Mouse (Mus musculus) lung, embryonic 14.5 days (tissue): Measurements from ENCODE around the gene Snx33. TPM values are rescaled to one million over a fixed set of nuclear protein-coding genes. Genes with fewer than 3 reads are reported as not detected.
A peak's percentile ranks its signal among the peaks of the same experiment; 100 is the strongest.

ENCODE experiments used
- ATAC-seq: fragments of 200-750 bp; cut with Nextera tagmentation; 2 replicates; pipeline ENCODE4 v1.8.0; 2017; ENCODE audit warnings: mild to moderate bottlenecking, moderate TSS enrichment, moderate library complexity; ENCODE audit not compliant: insufficient read depth
- DNase-seq: peaks from one replicate; pipeline ENCODE4 v3.0.0-alpha.2; 2015
- H3K27ac ChIP-seq: fragments of 300-500 bp; sonication (generic); 2 replicates; pipeline ENCODE4 v1.5.1; 2014; ENCODE audit warnings: low read depth, mild to moderate bottlenecking, moderate library complexity
- H3K27me3 ChIP-seq: fragments of 300-500 bp; sonication (generic); 2 replicates; pipeline ENCODE4 v1.6.1; 2014; ENCODE audit warnings: low read length, control low read depth; ENCODE audit not compliant: insufficient read depth
- H3K36me3 ChIP-seq: fragments of 300-500 bp; sonication (generic); 2 replicates; pipeline ENCODE4 v1.6.1; 2014; ENCODE audit warnings: control low read depth; ENCODE audit not compliant: insufficient read depth
- H3K4me1 ChIP-seq: fragments of 300-500 bp; sonication (generic); 2 replicates; pipeline ENCODE4 v1.6.1; 2014; ENCODE audit warnings: antibody characterized with exemption, control low read depth; ENCODE audit not compliant: insufficient read depth
- H3K4me2 ChIP-seq: fragments of 300-500 bp; sonication (generic); 2 replicates; pipeline ENCODE4 v1.6.1; 2014; ENCODE audit warnings: mild to moderate bottlenecking
- H3K4me3 ChIP-seq: fragments of 300-500 bp; sonication (generic); 2 replicates; pipeline ENCODE4 v1.5.1; 2014; ENCODE audit warnings: low read depth, low read length
- H3K9ac ChIP-seq: fragments of 300-500 bp; sonication (generic); 2 replicates; pipeline ENCODE4 v1.6.1; 2014
- H3K9me3 ChIP-seq: fragments of 300-500 bp; sonication (generic); 2 replicates; pipeline ENCODE4 v1.6.1; 2016; ENCODE audit warnings: low read depth, low read length, control low read depth
- CTCF ChIP-seq: IDR thresholded peaks from 2 replicates; pipeline ENCODE4 v1.5.1; 2016; ENCODE audit warnings: antibody characterized with exemption, low read depth
- WGBS: fragments of 180-500 bp; shearing (Covaris S2); extraction: QIAGEN DNeasy Blood & Tissue Kit; methylation state at CpG from one replicate; pipeline ENCODE4 v1.1.7; 2014; 5-methylcytosine and 5-hydroxymethylcytosine counted together
- polyA plus RNA-seq: library from polyadenylated mRNA; unstranded; fragments of >200 nt; fragmentation: Nextera tagmentation; extraction: Ambion mirVana; gene quantifications from 2 replicates; pipeline ENCODE4 v1.2.1, GENCODE M21; 2014

Snx33 gene
- polyA plus RNA-seq, 1 experiment from 2014 or later: 9.5 TPM

GRCm38 (mm10) chr9:56901187-56901586 is 27.0 kb downstream of the Snx33 start:
- H3K4me1 ChIP-seq: no peaks in the 10 kb centered on the region
- no peak overlapping the region for H3K27ac ChIP-seq
- 42% methylated on average over 8 of the region's 8 CpGs for WGBS
- no peak for TF ChIP-seq CTCF
- peak; percentile 51; the same call in 1 of the 2 replicates for ATAC-seq
- H3K9me3 ChIP-seq: no peaks in the 10 kb centered on the region
- no peak overlapping the region for H3K4me2 ChIP-seq
- no peak overlapping the region for H3K4me3 ChIP-seq
- no peak for DNase-seq
- H3K27me3 ChIP-seq: no peaks in the 10 kb centered on the region
- no peaks in the 10 kb centered on the region for H3K36me3 ChIP-seq
- H3K9ac ChIP-seq: no peak overlapping the region

GRCm38 (mm10) chr9:56900571-56900970 is 27.6 kb downstream of the Snx33 start:
- no peaks in the 10 kb centered on the region for H3K9me3 ChIP-seq
- H3K4me2 ChIP-seq: no peak overlapping the region
- H3K4me1 ChIP-seq: no peaks in the 10 kb centered on the region
- no peaks in the 10 kb centered on the region for H3K27me3 ChIP-seq
- H3K9ac ChIP-seq: no peak overlapping the region
- TF ChIP-seq CTCF: no peak
- 31% methylated on average over 9 of the region's 9 CpGs for WGBS
- H3K4me3 ChIP-seq: no peak overlapping the region
- DNase-seq: no peak
- no peaks in the 10 kb centered on the region for H3K36me3 ChIP-seq
- ATAC-seq: no peak
- no peak overlapping the region for H3K27ac ChIP-seq

- no peaks in the 10 kb centered on the region for H3K4me1 ChIP-seq
These were observed 28.1 kb downstream of the Snx33 start for GRCm38 (mm10) chr9:56900060-56900459.

GRCm38 (mm10) chr9:56899409-56899808 is 28.8 kb downstream of the Snx33 start:
- H3K36me3 ChIP-seq: no peaks in the 10 kb centered on the region
- WGBS: 70% methylated on average over 11 of the region's 11 CpGs
- H3K4me3 ChIP-seq: no peak overlapping the region
- H3K9ac ChIP-seq: no peak overlapping the region
- no peaks in the 10 kb centered on the region for H3K4me1 ChIP-seq
- DNase-seq: no peak
- no peak overlapping the region for H3K27ac ChIP-seq
- H3K9me3 ChIP-seq: no peaks in the 10 kb centered on the region
- ATAC-seq: no peak
- H3K27me3 ChIP-seq: no peaks in the 10 kb centered on the region
- TF ChIP-seq CTCF: no peak
- no peak overlapping the region for H3K4me2 ChIP-seq

More at GRCm38 (mm10) chr9:56900060-56900459, 28.1 kb downstream of the Snx33 start:
- H3K36me3 ChIP-seq: no peaks in the 10 kb centered on the region
- H3K27me3 ChIP-seq: no peaks in the 10 kb centered on the region
- H3K9ac ChIP-seq: no peak overlapping the region
- H3K4me2 ChIP-seq: no peak overlapping the region
- no peak overlapping the region for H3K4me3 ChIP-seq
- no peak overlapping the region for H3K27ac ChIP-seq
- no peak for DNase-seq
- no peaks in the 10 kb centered on the region for H3K9me3 ChIP-seq
- no peak for TF ChIP-seq CTCF
- no peak for ATAC-seq

- Histone ChIP-seq H3K27me3 (no peaks in the 10 kb centered on the region), H3K4me2 (no peak overlapping the region), H3K4me3 (no peak overlapping the region), H3K9me3 (no peaks in the 10 kb centered on the region), H3K27ac (no peak overlapping the region), H3K9ac (no peak overlapping the region), H3K36me3 (no peaks in the 10 kb centered on the region), H3K4me1 (no peaks in the 10 kb centered on the region; the same call in 1 of the 2 replicates)
- ATAC-seq (no peak), DNase-seq (no peak)
- TF ChIP-seq CTCF: no peak
- 87% methylated on average over 12 of the region's 12 CpGs for WGBS
These were observed 31.4 kb downstream of the Snx33 start for GRCm38 (mm10) chr9:56896779-56897178.

- Histone ChIP-seq H3K27me3 (no peaks in the 10 kb centered on the region), H3K4me2 (no peak overlapping the region), H3K27ac (no peak overlapping the region), H3K36me3 (0 out of 2 replicates have a peak, but pooled peaks cover under 1% of the 10 kb centered on the region), H3K4me1 (no peaks in the 10 kb centered on the region; the same call in 1 of the 2 replicates), H3K9me3 (no peaks in the 10 kb centered on the region), H3K4me3 (no peak overlapping the region), H3K9ac (0 out of 2 replicates have a peak overlapping the region, but pooled peaks have one; percentile 16)
- DNase-seq: peak; percentile 60
- ATAC-seq: no peak
- peak; percentile 68 for TF ChIP-seq CTCF
- WGBS: 7% methylated on average over 3 of the region's 3 CpGs
These were observed 34.2 kb downstream of the Snx33 start for GRCm38 (mm10) chr9:56894006-56894405.

GRCm38 (mm10) chr9:56893313-56893712 is 34.9 kb downstream of the Snx33 start:
- 70% methylated on average over 8 of the region's 8 CpGs for WGBS
- ATAC-seq (no peak), DNase-seq (no peak)
- Histone ChIP-seq H3K9ac (0 out of 2 replicates have a peak overlapping the region, but pooled peaks have one; percentile 16), H3K27ac (no peak overlapping the region), H3K36me3 (peaks cover 7% of the 10 kb centered on the region; the same call in 1 of the 2 replicates), H3K4me1 (no peaks in the 10 kb centered on the region; the same call in 1 of the 2 replicates), H3K9me3 (no peaks in the 10 kb centered on the region), H3K4me3 (no peak overlapping the region), H3K4me2 (no peak overlapping the region), H3K27me3 (no peaks in the 10 kb centered on the region)
- no peak for TF ChIP-seq CTCF
